Mouse (Mus musculus): ENCODE data around the gene Sumf1. TPM values are rescaled to one million over a fixed set of nuclear protein-coding genes. Genes with fewer than 3 reads are reported as not detected.

Sumf1 gene
- 12.8 and 18.5 TPM in 2 replicates for total RNA-seq (2015)
- 18.5 and 21.8 TPM in 2 replicates for total RNA-seq (2017)

- peak; percentile 88 for ATAC-seq (replicated peaks; ENCODE audit: poor library complexity)
Measured at GRCm38 (mm10) chr6:108184847-108185684, at the start of gene Sumf1. Sumf1 (minus strand) TSS chr6:108185582.

GRCm38 (mm10) chr6:108234536-108234935 is 49.2 kb upstream of the Sumf1 start:
- ATAC-seq (replicated peaks; ENCODE audit: poor library complexity) = no peak

GRCm38 (mm10) chr6:108233070-108233469 is 47.7 kb upstream of the Sumf1 start:
- peak; percentile 27; the same call in 1 of the 2 replicates for ATAC-seq (replicated peaks; ENCODE audit: poor library complexity)

GRCm38 (mm10) chr6:108231892-108232710 is 46.7 kb upstream of the Sumf1 start:
- ATAC-seq (replicated peaks; ENCODE audit: poor library complexity) = peak; percentile 54

GRCm38 (mm10) chr6:108230608-108231007 is 45.2 kb upstream of the Sumf1 start:
- peak; percentile 54 for ATAC-seq (replicated peaks; ENCODE audit: poor library complexity)

GRCm38 (mm10) chr6:108228601-108229000 is 43.2 kb upstream of the Sumf1 start:
- ATAC-seq (replicated peaks; ENCODE audit: poor library complexity) = no peak

- no peak for ATAC-seq (replicated peaks; ENCODE audit: poor library complexity)
Measured at GRCm38 (mm10) chr6:108228048-108228447, 42.7 kb upstream of the Sumf1 start.

- no peak for ATAC-seq (replicated peaks; ENCODE audit: poor library complexity)
Measured at GRCm38 (mm10) chr6:108227461-108227860, 42.1 kb upstream of the Sumf1 start.

GRCm38 (mm10) chr6:108226230-108226629 is 40.8 kb upstream of the Sumf1 start:
- ATAC-seq (replicated peaks; ENCODE audit: poor library complexity) = no peak

GRCm38 (mm10) chr6:108225027-108225426 is 39.6 kb upstream of the Sumf1 start:
- ATAC-seq (replicated peaks; ENCODE audit: poor library complexity) = no peak

GRCm38 (mm10) chr6:108224361-108224760 is 39.0 kb upstream of the Sumf1 start:
- ATAC-seq (replicated peaks; ENCODE audit: poor library complexity) = no peak

- ATAC-seq (replicated peaks; ENCODE audit: poor library complexity) = peak; percentile 91
Measured at GRCm38 (mm10) chr6:108222875-108223274, 37.5 kb upstream of the Sumf1 start.

- ATAC-seq (replicated peaks; ENCODE audit: poor library complexity) = no peak
Measured at GRCm38 (mm10) chr6:108222435-108222834, 37.1 kb upstream of the Sumf1 start.

GRCm38 (mm10) chr6:108217987-108218386 is 32.6 kb upstream of the Sumf1 start:
- no peak for ATAC-seq (replicated peaks; ENCODE audit: poor library complexity)

- ATAC-seq (replicated peaks; ENCODE audit: poor library complexity) = no peak
Measured at GRCm38 (mm10) chr6:108216832-108217231, 31.4 kb upstream of the Sumf1 start.

- no peak for ATAC-seq (replicated peaks; ENCODE audit: poor library complexity)
Measured at GRCm38 (mm10) chr6:108216091-108216490, 30.7 kb upstream of the Sumf1 start.

- ATAC-seq (replicated peaks; ENCODE audit: poor library complexity) = peak; percentile 29
Measured at GRCm38 (mm10) chr6:108214294-108214925, 29.0 kb upstream of the Sumf1 start.

- peak; percentile 19 for ATAC-seq (replicated peaks; ENCODE audit: poor library complexity)
Measured at GRCm38 (mm10) chr6:108213481-108214293, 28.3 kb upstream of the Sumf1 start.

GRCm38 (mm10) chr6:108212881-108213295 is 27.5 kb upstream of the Sumf1 start, which contains the start of gene Itpr1:
Itpr1 (plus strand) TSS chr6:108213096.
- peak; percentile 83 for ATAC-seq (replicated peaks; ENCODE audit: poor library complexity)
